Mouse (Mus musculus): ENCODE data around the gene Card14. TPM values are rescaled to one million over a fixed set of nuclear protein-coding genes. Genes with fewer than 3 reads are reported as not detected.
A peak's percentile ranks its signal among the peaks of the same experiment; 100 is the strongest.

Card14 gene
- polyA plus RNA-seq, 1 experiment from 2014 or later, result 0.16 TPM

- peaks cover 8% of the 10 kb centered on the region; the same call in 1 of the 2 replicates for H3K4me1 ChIP-seq (ENCODE audit: control insufficient read depth, insufficient read depth, low read length)
- no peak for DNase-seq
- peaks cover 74% of the 10 kb centered on the region for H3K27me3 ChIP-seq (ENCODE audit: control insufficient read depth, insufficient read depth, low read length)
- 27% methylated on average over 7 of the region's 7 CpGs for WGBS
- no peak overlapping the region for H3K9ac ChIP-seq (replicated peaks; ENCODE audit: low read length)
- H3K27ac ChIP-seq (replicated peaks; ENCODE audit: low read depth, low read length), result no peak overlapping the region
- H3K36me3 ChIP-seq (ENCODE audit: control insufficient read depth, insufficient read depth, low read length), result no peaks in the 10 kb centered on the region
- peak overlapping the region; percentile 30; the same call in 1 of the 2 replicates for H3K4me3 ChIP-seq (replicated peaks; ENCODE audit: low read depth, low read length)
- peak overlapping the region; percentile 55 for H3K4me2 ChIP-seq (ENCODE audit: low read length)
- no peaks in the 10 kb centered on the region for H3K9me3 ChIP-seq (ENCODE audit: control insufficient read depth, low read length)
- no peak for ATAC-seq (ENCODE audit: low FRiP score, low TSS enrichment)
Measured at GRCm38 (mm10) chr11:119393483-119393804, 85.9 kb downstream of the Card14 start.

- no peak overlapping the region for H3K4me3 ChIP-seq (replicated peaks; ENCODE audit: low read depth, low read length)
- H3K9me3 ChIP-seq (ENCODE audit: control insufficient read depth, low read length), result no peaks in the 10 kb centered on the region
- H3K9ac ChIP-seq (replicated peaks; ENCODE audit: low read length), result no peak overlapping the region
- ATAC-seq (ENCODE audit: low FRiP score, low TSS enrichment) (no peak), DNase-seq (no peak)
- H3K36me3 ChIP-seq (ENCODE audit: control insufficient read depth, insufficient read depth, low read length), result no peaks in the 10 kb centered on the region
- H3K27me3 ChIP-seq (ENCODE audit: control insufficient read depth, insufficient read depth, low read length), result peaks cover 66% of the 10 kb centered on the region
- H3K27ac ChIP-seq (replicated peaks; ENCODE audit: low read depth, low read length), result no peak overlapping the region
- no peak overlapping the region for H3K4me2 ChIP-seq (ENCODE audit: low read length)
- H3K4me1 ChIP-seq (ENCODE audit: control insufficient read depth, insufficient read depth, low read length), result peaks cover 8% of the 10 kb centered on the region; the same call in 1 of the 2 replicates
- 52% methylated on average over 6 of the region's 6 CpGs for WGBS
Measured at GRCm38 (mm10) chr11:119394210-119394609, 86.6 kb downstream of the Card14 start.

MicroRNAs within 50 kb of the gene (microRNA counts, 519-probe panel; counts per million panel counts)
- microRNA mmu-miR-1932, result not detected

Small RNAs within 50 kb of the gene (microRNA-seq; reads per million reads assigned to microRNA genes)
- not detected for gene Mir1932

Other genes with a start within 250 kb of the Card14 start
- 19.0 and 19.3 TPM in 2 replicates for gene Cbx4, start 221.5 kb upstream of the Card14 start, polyA plus RNA-seq (2014; fragmentation: Nextera tagmentation; extraction: Ambion mirVana)
- gene Tbc1d16, start 79.3 kb upstream of the Card14 start, polyA plus RNA-seq (2014; fragmentation: Nextera tagmentation; extraction: Ambion mirVana), result 36.1 and 41.1 TPM in 2 replicates
- 12.2 and 13.3 TPM in 2 replicates for gene Ccdc40, start 79.2 kb upstream of the Card14 start, polyA plus RNA-seq (2014; fragmentation: Nextera tagmentation; extraction: Ambion mirVana)
- gene Gaa, start 39.9 kb upstream of the Card14 start, polyA plus RNA-seq (2014; fragmentation: Nextera tagmentation; extraction: Ambion mirVana), result 58.6 and 67.2 TPM in 2 replicates
- gene Eif4a3, start 7.7 kb upstream of the Card14 start, polyA plus RNA-seq (2014; fragmentation: Nextera tagmentation; extraction: Ambion mirVana), result 257 and 264 TPM in 2 replicates
- 5.3 and 6.1 TPM in 2 replicates for gene Sgsh, start 47.8 kb downstream of the Card14 start, polyA plus RNA-seq (2014; fragmentation: Nextera tagmentation; extraction: Ambion mirVana)
- 3.9 and 5.0 TPM in 2 replicates for gene Slc26a11, start 47.8 kb downstream of the Card14 start, polyA plus RNA-seq (2014; fragmentation: Nextera tagmentation; extraction: Ambion mirVana)
- 0.72 and 3.2 TPM in 2 replicates for gene Rnf213, start 85.3 kb downstream of the Card14 start, polyA plus RNA-seq (2014; fragmentation: Nextera tagmentation; extraction: Ambion mirVana)
- 21.2 and 23.0 TPM in 2 replicates for gene Endov, start 183.6 kb downstream of the Card14 start, polyA plus RNA-seq (2014; fragmentation: Nextera tagmentation; extraction: Ambion mirVana)
- gene Nptx1, start 240.0 kb downstream of the Card14 start, polyA plus RNA-seq (2014; fragmentation: Nextera tagmentation; extraction: Ambion mirVana), result 10.1 and 11.3 TPM in 2 replicates

Data from midbrain, embryonic 14.5 days (tissue).